Mouse (Mus musculus): Measurements from ENCODE around the gene Dock1.

Dock1 gene

DNA sequence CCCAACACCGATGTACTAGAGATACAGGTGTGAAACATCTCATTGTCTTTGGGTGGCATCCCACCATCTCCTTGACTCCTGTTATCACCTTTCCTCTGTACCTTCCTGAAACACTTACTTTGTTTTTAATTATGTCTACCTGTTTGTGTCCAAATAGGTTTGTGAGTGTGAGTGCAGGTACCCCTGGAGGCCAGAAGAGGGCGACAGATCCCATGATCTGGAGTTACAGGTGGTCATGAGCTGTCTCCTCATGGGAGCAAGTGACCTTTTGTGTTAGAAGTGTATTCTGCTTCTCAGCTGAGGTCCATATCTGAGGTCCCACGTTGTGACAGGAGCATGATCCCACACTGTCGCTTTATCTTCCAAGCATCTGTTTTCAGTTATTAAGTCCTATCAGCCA, 290.4 kb downstream of the Dock1 start:
- CTCF ChIA-PET = no interaction called here

DNA sequence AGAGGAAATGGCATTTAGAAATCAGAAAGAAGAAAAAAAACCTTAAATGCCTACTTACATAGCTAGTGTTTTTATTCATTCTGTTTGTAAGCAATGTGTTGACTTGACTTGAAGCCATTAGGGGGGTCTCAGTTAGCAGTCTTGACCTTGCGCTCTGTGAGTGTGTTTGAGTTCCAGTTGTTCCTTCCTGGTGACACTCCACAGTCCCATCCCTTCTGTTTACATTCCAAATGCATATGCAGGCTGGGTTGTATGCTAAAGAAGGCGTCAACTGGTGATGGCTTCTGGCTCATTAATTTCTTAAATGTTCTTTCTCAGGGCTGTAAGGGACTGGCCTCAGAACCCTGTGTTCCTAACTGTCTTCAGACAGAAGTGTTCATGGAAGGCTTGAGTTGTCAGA, 291.2 kb downstream of the Dock1 start:
- CTCF ChIA-PET = no interaction called here

DNA sequence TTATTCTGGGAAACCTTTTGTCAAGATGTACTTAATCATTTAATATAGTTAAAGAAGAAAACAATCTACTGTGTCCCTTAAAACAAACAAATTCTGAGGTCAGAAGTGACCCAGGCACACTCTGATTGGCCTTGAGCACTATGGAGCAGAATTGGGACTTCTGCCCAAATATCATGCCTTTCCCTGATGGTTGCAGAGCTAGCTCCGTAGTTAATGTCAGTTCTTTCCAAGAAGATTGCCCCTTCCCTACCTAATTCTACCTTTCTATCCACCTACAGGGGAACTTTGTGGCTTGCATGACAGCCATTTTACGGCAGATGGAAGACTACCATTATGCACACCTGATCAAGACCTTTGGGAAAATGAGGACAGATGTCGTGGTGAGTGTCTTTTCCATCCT, 319.8 kb downstream of the Dock1 start:
- CTCF ChIA-PET = no interaction called here

DNA sequence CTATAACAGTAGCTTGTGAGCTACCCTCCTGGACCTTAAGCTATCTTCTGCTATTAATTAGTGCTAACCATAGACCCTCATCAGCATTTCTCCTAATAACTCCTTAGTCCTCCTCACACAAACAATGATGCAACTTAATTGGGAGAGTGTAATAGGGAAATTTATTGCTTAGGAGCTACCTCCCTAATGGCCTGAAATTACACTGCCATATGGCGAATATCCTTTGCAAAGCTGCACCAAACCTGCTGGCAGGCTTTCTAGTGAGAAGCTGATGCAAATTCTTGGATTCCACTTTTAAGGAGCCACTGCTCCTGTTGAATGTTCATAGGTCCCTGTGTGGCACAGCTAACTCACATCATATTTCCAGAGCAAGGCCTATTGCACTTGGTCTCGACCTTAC, 320.5 kb downstream of the Dock1 start:
- CTCF ChIA-PET = no interaction called here

DNA sequence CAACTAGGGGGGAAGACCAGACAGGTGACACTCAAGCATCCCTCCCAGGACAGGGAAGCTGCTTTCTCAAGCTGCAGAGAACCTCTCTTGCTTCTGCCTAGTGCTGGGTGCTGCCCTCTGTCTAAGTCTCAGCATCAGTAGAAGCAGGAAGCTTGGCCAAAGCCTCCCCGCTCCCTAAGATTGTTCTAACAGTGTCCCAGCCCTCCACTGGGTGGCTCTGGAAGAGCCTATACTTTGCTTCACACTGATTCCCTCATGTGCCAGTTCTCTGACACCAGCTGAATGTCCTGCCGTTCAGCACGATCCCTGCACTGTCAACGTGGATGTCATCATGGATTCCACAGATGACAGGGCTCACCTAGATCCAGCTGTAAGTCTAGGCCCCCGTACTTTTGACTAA, 324.5 kb downstream of the Dock1 start:
- CTCF ChIA-PET = no interaction called here

DNA sequence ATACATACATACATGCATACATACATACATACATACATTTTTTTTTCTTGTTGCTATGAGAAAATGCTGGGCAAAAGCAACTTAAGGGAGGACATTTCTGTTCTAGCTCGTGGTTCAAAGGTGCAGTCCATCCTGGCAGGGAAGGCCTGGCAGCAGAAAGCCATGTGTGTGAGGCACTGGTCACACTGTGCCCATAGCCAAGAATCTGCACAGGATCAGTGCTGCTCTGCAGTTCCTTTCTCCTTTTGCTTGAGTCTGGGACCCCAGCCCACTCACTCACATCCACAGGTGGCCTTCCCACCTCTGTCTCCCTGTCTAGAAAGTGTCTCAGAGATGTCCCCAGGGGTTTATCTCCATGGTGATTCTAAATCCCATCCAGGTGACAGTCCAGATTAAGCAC, 331.8 kb downstream of the Dock1 start:
- CTCF ChIA-PET = no interaction called here

DNA sequence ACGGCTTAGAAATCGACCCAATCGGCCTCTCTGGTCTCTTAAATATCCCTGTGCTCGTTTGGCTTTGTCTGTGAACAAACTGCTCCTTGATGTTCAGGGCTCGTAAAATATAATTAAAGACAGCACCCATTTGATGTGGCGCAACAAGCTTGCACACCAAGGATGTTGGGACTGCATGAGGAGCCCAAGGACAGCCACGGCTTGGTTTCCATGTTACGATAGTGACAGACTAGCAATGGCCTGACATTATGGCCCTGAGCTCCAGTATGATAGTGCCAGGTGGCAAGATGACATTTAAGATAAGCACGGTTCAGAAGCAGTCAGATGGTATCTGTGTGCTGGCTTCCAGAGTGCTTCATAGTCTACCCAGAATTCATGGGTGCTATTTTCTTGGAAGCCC, 332.4 kb downstream of the Dock1 start:
- CTCF ChIA-PET = no interaction called here

DNA sequence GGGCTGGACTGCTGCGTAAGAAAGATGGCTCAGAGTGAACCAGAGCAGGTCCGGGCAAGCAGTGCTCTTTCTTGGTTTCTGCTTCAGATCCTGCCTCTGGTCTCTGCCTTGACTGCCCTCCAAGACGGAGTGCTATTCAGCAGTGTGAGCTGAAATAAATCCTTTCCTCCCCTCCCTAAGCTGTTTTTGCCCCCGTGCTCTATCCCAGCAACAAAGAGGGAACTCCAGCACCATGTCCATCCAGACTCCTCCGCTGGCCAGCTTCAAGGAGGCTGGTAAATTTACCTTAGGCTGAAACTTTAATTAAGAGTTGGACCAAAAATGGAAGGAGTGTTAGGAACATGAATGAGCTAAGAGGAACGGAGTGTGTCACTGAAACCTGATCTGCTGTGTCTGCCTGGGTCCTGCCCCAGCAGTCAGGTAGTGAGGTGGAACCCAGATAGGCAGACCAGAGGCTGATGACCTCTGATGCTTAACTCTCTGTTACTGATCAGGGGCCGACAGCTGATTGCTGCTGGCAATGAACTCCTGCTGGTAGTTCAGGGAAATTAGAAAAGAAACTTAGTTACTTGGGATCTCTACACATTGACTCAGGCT, 335.6 kb downstream of the Dock1 start:
- CTCF ChIA-PET = no interaction called here

DNA sequence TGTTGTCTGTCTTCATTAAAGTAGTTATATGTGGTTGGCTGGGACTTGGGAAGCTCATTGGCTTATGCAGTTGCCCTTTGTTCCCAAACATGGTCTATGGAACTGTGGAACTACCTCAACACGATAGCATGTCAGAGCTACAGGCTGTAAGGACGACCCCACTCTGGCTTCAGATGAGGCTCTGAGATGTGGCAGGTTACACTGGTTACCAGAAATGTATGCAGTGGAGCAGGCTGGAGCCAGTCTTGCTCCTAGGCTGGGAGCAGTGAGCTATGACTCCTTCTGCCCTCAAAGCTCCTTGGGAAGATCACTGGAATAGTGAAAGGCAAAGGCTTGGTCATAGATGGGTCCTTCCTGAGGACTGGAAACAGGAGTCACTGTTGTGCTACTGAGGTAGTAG, 337.6 kb downstream of the Dock1 start:
- CTCF ChIA-PET = no interaction called here

DNA sequence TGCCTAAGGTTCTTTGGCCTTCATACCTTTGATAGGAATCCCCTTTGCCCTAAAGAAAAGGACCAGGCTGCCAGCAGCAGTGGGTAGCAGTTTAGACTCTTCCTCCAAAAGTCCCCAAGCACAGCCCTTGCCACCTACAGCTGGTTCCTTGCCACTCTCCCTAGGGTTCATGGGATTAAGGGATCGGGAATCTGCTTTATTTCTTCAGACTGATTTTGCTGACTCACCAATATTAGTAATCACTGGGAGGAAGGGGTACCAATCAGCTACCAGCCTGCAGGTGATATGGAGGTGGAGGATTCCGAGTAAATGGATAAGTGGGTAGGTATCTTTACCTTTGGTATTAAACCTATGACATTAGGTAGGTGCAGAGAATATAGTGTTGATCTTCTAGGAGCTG, 340.5 kb downstream of the Dock1 start:
- CTCF ChIA-PET = no interaction called here

DNA sequence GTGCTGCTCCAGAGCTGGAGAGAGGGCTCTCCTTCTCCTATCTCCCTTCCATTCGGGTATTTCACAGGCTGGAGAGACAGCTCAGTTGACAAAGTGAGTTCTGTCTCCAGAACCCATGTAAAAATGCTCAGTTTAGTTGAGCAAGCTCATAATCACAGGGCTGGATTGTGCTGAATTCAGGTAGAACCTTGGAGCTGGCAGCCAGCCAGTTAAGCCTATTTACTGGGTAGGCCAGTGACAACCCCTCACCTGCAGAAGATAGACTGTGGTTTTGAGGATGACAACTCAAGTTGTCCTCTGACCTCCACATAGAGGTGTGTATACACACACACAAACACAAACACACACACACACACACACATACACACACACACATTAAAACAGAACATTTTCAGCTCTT, 347.1 kb downstream of the Dock1 start:
- CTCF ChIA-PET = no interaction called here

DNA sequence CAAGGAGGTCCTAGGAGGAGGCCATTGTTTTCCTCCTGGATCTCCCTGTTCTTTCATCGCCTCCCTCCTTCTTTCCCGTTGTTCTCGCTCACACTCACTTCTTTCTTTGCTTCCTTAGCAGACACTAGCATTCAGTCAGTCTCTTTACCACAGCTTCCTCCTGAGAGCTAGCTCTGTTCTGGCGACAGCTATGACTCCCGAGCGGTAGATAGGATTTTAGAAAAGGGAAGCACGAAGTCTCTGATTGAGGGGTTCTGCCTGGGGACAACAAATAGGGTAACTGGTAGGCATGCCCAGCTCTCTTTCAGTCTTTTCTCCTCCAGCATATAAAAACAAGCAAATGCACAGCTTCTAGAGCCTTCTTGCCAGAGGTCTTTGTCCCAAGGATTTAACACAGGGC, 350.3 kb downstream of the Dock1 start:
- CTCF ChIA-PET = no interaction called here

DNA sequence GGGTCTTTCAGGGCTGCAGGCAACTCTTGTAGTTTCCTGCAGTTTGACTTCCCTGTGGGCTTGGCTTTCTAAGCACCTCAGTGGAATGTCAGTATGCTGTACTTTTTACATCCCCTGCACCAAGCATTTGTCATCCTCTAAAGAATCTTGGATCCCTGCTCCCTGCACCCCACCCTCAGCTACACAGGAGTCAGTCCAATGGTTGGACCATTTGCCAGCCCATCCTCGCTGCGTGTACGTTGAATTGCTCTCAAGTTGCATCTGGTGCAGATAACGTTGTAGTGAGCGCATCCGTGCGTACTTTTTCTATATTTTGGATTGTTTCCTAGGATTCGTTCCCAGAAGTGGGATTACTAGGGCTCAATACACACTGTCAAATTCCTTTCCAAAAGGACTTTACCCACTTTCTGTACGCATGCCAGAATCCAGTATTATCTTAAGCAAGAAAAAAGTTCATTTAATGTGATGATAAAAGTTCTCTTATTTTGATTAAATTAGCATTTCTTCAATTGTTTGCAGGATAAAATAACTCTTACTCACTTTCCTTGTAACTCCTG, 351.2 kb downstream of the Dock1 start:
- CTCF ChIA-PET = no interaction called here

DNA sequence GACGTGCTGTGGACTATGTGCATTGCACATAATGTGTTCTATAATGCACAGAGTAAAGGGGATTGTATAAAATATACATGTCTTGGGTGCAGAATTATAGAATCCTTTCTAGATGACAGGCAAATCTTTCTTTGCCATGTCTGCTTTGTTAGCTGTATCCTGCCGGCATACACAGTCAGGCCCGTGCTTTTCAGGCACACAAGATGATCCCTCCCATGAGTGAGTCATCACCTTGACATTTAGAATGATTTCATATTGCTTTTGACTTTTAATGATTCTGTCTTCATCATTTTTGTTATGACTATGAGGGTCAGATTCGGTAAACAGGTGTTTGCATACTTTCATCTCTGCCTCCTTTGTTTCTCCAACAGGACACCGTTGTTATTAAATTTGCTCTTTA, 354.1 kb downstream of the Dock1 start:
- CTCF ChIA-PET = no interaction called here

DNA sequence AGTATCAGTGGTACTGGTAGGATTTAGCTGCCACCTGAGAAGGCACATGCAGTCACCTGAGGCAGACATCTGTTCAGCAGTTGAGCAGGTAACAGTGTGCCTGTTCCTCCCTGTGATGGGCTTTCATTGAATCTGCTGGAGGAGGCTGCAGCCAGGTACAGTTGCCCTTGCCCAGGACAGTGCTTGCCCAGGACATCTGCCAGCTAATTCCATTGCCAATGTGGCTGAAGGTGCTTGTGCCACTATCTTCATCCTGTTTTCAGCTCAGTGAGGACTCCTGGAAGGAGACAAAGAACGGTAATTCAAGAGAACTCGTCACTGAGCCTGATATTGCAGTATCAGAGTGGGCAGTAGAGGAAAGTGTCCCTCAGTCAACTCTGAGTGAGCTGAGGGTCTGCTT, 358.3 kb downstream of the Dock1 start:
- CTCF ChIA-PET = no interaction called here

DNA sequence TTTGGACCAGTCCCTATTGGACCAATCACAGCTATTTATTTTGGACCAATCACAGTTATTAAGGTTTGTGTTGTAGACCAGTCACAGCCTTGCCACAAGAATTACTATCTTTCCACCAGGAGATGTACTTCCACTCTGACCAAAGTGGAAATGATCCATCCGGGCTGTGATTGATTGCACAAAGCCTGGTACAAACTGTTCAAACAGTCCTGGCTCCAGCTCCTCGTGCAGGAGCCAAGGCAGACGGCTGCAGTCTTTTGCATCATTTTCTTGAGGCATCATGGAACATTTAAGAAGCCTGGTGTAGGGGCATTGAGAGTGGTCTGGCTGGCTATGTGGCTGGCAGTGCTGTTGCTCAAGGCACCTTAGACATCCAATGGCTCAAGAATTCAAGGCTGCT, 358.7 kb downstream of the Dock1 start:
- CTCF ChIA-PET = no interaction called here

DNA sequence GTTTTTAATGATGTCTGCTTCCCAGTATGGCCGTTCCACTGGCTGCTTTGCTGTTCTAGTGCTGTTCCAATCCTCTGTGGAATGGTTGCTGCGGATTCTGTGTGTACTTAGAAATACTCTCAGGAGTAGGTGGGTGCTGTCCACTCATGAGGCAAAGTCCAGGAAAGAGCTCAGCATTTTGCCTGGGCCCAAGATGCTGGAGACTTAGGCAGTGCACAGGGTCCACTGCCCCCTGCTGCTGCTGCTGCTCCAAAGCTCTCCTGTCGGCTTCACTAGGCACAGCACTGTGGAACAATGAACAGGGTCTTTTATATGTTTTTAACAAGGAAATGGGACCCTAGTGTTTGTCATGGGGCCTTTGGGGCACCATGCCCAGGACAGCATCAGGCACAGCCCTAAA, 361.0 kb downstream of the Dock1 start:
- CTCF ChIA-PET = no interaction called here

DNA sequence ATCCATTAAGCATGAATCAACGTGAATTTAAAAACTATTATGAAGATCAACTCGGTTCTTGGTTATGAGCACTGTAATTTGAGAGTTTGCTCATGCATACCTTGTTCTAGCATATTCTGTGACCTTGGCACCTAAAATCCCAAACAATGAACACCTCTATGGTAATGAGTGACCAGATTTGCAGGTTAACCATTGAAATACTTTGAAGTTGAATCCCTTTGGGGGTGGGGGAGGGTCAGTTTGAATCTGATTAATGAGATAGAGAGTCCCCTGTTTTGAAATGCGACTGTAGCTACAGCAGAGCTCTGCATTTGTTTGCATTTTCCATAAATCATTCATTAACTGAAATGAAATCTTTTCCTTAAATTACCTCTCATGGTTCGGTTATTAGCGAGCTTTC, 364.4 kb downstream of the Dock1 start:
- CTCF ChIA-PET = no interaction called here

DNA sequence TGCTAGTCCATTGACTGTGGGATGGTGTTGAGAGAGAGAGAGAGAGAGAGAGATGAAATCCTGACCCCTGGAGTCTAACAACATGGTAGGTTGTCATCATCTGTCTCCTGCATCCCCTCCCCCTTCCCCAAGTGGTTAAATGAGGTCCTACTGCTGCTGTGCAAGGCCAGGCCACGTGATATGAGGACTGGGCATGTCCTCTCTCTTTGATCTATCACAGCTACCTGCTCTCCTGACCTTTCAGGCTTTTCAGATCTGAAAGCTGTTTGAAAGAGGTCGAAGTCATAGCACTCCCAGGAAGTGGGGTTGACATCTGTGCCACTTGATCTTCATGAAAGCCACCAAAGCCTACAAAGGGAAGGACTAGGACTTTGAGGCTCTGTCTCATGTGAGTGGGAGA, 365.2 kb downstream of the Dock1 start:
- CTCF ChIA-PET = no interaction called here

DNA sequence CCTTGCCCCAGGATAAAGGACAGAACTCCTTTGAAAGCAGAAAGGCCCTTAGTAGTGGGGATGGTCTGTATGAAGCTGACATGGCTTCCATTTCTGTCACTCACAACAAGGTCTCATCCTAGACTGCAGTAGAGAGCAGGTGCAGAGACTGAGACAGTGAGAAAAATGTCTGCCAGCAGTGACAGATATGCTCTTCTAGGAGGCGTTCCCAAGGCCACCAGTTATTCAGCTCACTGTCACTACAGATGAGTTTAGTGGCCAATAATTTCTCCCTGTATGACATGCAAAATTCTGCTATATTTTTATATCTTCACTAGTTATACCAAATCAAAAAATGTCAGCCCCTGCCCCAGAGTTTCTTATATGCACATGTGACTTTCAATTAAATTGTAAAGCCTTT, 368.5 kb downstream of the Dock1 start:
- CTCF ChIA-PET = no interaction called here

DNA sequence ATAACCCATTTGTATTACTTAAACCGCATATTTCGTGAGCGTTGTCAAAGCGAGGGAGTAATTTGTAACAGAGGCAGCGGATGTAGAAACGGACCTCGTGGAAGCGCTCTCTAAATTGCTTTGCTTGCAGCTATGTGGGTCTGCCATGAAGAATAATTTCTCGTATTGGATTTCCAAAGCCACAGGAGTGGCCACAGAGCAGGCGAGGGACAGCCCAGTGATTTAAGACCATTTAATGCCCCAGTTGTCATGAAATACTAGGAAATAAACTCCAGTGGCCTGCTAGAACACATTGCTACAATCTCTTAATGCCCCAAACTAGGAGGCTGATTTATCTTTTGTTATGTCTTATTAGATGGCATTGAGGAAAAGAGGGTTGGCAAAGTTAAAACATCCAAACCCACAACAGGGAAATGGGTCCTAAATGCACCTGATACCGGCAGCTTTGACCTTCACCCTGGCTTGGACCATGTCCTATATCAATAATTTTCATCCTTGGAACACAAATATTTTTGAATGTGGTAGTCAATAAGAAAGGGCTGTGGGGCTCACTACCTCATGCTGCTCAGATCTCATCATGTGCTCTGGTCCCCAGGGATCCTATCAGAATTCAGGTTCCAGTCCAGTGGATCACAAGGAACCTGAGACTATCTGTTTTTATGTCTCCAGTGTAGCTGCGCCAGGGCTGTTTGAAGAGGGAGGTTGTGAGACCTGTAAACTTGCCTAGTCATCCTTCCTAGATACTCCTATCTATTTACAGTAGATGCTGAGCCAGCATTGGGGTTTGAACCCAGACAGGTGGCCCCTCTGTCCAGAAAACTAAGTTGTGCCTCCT, 373.7 kb downstream of the Dock1 start:
- CTCF ChIA-PET = no interaction called here

DNA sequence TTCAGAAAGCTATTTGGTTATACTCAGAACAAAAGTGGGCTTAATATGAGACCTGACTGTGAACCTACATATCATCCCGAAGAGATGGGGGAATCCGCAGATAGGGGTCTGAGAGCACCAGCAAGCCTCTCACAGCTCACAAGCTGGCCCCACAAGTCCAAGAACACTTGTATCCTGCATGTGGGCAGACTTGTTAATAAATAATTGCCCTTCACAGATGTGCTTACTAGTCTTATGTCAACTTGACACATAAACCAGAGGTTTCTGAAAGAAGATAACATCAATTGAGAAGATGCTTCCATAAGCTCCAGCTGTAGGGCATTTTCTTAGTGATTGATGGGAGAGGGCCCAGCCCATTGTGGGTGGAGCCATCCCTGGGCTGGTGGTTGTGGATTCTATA, 379.0 kb downstream of the Dock1 start:
- CTCF ChIA-PET = no interaction called here

DNA sequence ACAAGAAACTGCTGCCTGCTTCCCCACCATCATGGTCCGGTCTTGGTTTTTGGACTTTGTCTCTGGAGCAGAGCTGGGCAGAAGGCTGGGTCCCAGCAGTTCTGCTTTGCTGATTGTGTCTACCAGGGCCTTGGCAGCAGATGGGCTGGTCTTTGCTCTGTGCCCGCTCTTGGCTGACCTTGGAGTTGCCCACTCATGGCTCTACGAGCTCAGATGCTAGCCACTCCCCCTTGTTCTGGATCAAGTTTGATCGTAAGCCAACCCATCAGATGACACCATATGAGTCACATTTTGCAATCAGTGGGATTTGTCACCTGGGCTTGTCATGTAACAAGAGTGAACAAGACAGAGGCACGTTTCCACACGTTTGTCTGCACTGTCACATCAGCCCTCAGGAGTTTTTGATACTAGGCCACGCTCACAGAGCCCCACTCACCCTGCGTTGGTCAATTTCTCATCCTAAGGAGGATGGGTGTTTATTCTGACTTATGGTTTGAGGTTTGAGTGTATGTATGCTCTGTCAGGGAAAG, 382.8 kb downstream of the Dock1 start:
- CTCF ChIA-PET = no interaction called here

DNA sequence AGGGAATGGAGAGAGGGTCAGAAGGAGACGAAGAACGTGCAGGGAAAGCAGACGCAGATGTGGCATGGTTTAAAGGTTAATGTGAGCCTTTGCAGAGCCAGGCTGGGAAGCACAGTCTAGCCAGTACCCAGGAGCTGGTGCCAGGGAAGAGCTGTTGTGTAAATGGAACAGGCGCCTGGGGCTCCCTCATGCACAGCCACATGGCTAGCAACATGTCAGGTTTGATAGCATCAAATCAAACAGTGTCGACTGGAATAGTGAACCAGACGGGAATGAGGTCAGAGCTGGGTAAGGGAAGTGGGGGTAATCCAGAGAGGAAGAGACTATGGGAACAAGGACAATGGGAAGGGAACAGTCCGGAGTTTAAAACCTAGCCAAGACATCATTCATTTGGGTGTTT, 384.2 kb downstream of the Dock1 start:
- CTCF ChIA-PET = no interaction called here

Measured in spleen, embryonic (tissue).